Mouse (Mus musculus) lung, postnatal 36 days (tissue): ENCODE data around the gene Prkcb.

Experiments
- DNase-seq: peaks from one replicate; pipeline ENCODE4 v3.0.0; 2022; ENCODE audit warnings: mixed read lengths

The Prkcb gene

DNA sequence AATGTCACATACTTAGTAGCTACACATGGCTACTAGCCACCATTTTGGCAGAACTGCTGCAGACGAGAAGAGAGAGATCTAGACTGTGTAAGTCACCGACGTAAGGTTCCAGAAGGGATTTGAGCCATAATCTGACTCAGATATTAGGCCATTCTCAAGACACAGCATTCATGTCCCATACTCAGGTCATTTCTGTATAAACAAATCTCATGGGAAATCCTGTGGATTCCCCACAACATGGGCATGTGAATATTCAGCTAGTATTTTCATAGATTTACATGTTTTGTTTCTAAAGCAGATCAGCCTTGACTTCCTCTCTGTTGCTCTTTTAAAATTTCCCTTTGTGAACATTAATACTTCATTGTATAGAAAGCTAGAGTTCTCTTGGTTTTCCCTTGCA is 39.4 kb downstream of the Prkcb start:
- no peak for DNase-seq

DNA sequence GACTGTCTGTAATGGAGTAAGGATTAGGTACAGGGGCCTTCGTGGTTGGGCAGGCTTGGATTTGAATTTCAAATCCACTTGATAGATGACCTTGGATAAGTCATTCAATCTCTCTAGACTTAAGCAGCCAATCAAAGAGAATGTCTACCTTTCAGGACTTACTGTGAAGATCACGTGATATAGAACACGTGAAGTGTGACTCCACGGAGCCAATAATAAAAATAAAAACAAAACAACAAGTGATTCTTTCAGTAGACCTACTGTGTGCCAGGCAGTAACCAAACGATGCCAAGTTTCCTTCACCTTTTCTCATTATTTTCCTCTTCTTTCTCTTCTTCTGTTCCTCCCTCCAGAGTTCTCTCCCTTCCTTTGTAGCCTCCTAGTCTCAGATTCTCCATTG is 39.9 kb downstream of the Prkcb start:
- no peak for DNase-seq

DNA sequence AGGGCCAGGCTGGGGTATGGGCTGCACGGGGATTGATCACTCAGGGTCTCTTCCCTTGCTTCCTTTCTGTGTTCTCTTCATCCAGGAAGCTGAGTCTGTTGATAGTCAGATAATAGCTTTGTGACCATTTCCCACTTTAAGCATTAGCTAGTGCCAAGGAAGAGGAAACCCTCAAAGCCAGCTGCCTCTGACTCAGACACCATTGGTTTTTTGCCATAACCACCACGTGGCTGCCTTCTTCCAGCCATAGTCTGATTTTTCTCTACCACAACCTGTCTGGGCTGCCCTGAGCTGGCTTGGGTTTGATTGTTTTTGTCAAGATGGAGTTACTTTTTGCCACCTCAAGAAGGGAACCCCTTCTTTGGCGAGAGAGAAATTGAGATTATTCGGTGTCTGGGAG is 41.0 kb downstream of the Prkcb start:
- no peak for DNase-seq

DNA sequence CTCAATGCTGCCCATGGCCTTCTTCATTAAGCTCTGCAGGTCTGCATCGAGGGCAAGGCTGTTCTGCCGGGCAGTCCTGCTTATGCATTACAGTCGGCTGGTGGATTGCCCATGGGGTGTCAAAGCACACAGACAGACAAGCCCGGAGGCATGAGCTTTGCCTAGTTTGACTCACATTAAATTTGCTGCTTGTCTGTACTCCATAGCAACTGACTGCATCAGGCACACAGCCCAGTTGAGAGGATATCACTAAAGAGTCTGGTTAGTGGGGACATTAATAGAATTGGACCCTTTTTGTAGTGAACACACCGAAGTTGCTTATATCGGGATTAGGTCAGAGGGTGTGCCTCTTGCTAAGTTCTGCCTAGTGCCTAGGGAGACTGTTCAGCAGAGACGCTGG is 45.1 kb downstream of the Prkcb start:
- DNase-seq = no peak

DNA sequence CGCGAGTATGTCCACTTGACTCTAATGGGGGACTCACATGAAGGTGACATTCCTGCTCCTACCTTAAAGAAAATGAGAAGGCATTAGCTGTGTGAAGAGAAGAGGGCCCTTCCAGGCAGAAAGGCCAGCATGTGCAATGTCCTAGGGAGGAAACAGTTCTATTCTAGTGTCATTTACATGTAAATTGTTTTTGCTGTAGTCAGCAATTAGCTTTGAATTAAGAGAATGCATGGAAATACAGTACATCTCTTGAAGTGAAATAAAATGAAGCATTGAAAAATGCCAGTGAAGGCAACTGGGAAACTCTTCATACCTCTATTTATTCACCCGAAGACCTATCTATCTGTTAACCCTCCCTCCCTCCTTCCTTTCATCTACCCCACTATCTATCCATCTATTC is 48.8 kb downstream of the Prkcb start:
- no peak for DNase-seq

DNA sequence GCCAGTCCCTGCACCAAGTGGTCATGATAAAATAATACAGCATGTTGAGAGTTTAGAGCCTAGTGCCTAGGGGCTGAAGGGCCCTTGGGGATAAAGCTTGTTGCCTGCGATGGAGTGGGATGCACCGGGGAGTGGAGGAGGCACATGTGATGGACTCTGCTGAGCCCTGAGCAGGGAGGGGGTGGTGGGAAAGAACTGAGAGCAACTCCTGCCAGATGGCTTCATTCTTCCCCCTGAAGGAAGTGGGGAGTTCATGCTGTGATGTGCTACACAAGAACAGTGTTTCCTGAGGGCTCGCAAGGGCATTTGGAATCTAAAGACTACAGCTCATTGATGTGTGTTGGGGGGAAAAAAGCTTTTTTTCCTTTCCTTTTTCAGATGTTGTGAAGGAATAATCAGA is 49.5 kb downstream of the Prkcb start:
- no peak for DNase-seq

DNA sequence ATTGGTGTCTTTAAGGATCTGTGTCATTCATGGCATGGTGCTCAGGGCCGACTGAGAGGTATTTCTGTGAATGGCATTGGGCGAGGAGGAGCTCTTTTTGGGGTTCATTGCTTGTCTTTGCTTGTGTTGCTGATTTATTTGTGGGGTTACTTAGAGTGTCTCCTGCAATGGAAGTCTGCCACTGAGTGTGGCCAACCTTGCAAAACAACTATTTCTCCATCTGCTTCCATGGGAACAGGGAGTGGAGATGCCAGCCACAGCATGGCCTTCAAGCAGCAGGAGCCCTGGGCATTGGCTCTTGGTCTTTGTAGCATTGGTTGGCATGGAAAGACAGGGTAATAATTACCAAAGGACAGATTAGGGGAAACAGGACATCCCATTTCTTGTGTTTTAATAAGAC is 50.9 kb downstream of the Prkcb start:
- DNase-seq = no peak

DNA sequence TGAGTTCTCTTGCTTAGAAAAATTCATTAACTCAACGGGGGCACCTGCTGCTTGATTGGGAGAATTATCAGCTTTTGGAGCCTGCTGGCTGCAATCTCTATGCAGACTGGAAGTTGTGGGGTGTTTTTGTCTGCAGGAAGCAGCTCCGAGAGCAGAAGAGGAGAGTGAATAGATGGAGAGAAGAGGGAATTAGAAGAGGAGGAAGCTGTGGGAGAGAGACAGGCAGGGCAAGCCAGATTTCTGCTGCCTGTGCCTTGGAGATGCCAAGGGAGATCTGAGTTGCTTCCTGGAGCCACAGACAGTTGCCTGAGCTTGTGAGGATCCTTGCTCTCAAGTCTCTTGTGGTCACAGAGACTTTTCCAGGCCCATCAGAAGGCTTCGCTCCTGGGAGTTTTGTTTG is 53.3 kb downstream of the Prkcb start:
- DNase-seq = no peak

DNA sequence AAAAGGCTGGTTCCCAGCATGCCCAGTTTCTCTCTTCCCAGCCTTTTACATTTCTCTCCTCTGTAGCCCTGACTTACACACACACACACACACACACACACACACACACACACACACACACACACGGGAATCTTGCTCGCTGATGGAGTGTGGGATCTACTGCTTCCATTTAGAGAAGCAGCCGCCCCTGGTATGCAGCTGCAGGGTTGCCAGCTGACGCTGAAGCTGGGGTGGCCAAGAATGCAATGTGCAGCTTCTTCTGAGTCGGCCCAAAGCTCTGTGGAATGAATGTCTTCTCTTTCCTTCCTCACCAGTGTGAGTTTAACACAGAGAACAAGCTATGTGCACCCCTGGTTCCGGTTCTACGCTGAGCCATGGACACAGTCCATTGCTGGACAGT is 56.1 kb downstream of the Prkcb start:
- no peak for DNase-seq

DNA sequence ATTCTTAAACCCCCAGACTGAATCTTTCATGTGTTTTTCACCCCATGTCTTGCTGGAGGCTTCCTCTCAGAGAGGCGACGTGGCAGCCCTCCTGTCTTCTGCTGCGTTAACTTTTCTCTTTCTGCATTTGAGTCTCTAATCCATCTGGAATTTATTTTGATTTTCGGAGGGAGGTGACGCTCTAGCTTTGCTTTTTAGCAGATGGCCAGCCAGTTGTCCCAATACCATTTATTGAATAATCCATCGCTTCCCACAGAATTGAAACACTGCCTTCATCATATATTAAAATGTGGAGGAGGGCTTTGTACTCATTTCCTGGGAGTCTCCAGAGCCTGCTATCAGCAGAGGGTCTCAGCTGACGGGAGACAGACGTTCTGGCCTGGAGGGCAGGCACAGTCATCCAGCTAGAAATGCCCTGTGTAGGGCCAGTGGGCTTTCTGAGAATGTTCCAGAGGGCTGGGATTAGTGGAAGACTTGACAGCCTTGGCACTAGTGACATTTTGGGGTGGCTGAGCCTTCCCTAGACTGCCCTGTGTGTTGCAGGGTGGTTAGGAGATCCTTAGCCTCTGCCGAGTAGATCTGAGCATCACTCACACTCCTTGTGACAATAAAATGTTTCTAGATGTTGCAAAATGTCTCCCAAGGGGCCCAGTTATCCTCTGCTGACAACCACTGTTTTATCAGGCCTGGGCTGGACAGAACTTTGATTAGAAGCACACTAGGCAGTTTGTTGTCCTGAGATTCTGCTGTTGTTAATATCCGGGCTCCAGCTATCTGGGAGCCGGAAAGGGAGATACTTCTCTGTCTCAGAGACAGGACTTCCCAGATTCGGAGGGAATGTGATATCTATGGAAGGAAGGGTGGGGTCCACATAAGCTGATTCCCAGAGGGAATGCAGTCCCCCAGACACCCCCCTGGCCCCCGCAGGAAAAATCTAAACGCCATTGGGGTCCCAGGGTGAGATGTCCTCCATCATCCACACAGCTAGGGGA is 58.0 kb downstream of the Prkcb start:
- DNase-seq = no peak

DNA sequence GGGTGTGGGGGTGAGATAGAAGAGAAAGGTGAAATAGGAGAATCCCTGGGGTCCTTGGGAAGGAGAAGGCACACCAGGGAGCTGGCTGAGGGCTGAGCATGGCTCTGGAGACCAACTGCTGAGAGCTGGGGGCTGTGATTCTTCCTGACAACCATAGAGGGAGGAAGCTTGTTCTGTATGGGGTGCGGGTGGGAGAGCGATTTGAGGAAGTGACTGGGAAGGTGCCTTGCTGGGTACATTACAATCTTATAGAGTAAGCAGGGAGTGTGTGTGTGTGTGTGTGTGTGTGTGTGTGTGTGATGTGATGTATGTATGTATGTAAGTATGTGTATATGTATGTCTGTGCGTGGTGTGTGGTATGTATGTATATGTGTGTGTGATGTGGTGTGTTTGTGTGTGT is 58.9 kb downstream of the Prkcb start:
- no peak for DNase-seq

DNA sequence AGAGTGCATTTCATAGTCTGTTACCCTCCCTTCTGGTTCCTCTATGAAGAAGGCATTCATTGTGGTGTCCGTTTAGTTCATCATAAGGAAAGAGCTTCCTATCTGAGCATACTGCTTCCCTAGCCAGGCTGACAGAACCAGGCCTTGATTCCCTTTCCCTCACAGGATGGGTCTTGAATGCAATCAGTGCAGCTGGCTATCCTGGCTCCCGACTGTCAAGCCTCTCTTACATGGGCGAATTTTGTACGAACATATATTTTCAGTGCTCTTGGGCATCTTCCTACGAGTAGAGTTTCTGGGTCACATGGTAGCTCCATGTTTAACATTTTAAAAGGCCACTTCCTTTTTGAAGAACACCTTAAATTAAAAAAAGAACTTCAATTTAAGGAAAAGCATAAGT is 61.4 kb downstream of the Prkcb start:
- DNase-seq = no peak

DNA sequence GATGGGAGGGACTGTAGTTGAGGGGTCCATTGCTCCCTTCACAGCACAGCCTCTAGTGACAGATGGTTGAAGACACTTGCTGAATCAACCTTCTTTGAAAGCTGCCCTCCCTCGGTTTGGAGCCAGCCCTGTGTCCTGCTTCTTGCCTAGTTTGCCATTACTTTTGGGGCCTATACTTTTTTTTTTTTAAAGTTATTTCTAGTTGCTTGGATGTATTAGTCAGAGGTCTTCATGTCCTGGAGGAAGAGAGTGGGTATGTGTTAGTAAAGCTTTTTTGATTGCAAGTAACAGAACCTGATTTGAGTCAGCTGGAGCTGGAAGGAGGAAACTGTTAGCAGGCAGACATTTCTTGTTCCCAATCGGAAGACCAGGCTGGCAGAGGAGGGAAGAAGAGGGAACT is 62.2 kb downstream of the Prkcb start:
- DNase-seq = no peak

DNA sequence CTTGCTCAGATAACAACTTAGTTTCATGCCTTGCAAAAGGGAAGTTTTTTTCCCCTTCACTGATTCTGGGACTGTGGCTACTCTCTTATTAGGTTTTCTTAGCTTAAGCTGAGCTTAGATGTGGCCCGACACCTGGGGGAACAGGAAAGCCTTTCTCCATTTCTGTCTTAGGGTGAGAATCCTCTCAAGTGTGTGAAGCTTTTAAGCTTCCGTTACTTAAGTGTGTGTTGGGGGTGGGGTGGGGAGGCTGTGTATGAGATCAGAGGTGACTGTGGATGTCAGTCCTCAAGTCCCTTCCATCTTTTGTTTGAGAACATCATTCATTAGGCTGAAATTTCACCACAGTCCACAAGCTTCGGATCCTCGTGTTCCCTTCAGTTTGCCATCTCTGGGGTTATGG is 63.3 kb downstream of the Prkcb start:
- DNase-seq = peak; percentile 10

DNA sequence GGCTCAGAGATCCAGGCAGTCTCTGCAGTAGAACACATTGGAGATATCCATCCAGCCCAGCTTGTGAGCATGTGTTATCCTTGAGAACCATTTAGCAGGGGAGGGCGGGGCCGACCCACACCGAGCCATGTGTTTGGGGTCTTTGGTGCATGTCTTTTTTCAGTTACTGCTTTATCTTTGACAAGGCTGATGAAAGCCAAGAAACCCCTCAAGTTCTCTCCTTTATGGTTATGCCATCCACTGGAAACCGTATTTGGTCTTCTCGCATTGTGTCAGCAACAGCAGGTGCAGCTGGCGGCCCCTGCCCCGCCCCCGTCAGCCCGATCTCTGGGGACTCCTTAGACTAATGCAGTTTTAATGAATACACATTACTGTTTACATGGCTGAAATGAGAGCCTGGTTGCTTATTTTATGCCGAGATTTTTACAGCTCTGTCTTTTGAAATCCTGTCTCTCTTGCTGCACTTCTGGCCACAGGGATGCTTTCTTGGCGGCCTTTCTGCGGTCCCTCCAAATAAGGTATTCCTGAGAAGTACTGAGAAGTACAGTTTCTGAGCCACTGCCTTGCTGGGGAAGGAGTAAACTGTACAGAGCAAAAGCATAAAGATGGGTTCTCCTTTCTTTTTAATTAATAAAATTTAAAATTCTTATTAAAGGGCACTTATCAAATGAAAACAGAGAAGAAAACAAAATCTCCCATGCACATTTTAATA is 64.2 kb downstream of the Prkcb start:
- peak; percentile 9 for DNase-seq

DNA sequence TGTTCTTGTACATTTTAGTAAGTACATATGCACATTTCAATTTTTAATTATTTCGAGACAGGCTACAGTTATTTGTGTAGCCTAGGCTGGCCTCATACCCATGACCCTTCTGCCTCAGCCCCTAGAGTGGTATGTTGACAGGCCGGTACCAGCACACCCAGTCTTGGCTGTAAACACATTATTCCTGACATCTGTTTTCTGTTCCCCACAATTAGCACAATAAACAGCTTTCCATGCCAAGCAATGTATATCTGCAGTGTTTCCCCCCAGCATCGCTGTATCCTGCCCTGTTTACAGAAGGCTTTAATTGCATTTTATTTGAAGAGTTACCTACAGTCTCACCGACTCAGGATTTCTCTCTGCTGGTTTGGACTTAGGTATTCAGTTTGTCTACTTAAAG is 64.8 kb downstream of the Prkcb start:
- DNase-seq = no peak

DNA sequence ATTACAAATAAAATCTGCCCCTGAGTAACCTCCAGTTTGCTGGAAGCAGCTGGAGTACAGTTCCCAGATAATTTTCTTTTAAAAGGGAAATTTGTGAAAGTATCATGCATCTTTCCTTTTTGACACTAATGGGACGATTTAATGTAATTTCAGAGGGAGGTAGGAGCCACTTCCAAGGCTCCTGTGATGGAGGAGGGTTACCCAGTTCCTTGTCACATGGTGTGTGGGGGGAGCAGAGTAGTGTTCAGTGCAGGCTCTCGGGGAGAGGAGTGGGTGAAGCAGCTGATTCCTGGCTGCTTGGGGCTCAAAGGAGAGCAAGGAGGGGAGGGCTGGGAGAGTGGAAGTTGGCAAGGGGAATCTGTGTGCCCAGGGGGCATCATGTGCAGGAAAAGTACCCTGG is 68.4 kb downstream of the Prkcb start:
- DNase-seq = no peak

DNA sequence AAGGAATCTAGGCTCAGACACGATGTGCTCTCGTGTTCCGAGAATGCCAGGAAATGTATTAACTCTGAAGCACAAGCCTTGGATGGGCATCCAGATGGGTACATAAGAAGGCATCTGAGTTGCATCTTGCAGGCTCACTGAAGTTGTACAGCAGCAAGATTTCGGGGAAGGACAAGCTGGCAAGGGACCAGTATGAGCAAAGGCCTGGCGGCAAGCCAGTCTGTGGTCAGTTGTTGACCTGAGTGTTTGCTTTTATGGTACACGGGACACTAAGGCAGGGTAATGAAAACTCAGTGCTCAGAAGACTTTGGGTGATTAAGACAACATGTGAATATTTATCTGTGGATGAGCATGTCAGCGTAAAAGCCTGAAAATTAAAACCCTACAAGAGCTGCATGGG is 69.3 kb downstream of the Prkcb start:
- peak; percentile 31 for DNase-seq

DNA sequence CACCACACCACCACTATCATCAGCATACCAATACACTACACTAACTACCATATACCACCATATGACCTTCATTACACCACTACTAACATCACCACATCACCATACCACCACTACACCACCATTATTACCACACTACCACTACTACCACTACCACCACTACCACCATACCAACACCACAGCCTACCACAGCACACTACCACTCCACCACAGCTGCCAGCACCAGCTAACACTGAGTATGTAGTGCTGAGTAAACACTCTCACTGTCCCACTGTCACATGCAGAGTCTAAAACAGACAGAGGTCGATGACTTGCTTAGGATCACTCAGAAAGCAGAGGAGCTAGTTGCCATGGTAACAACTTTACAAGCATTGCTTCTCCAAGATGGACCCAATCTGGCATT is 78.1 kb downstream of the Prkcb start:
- no peak for DNase-seq

DNA sequence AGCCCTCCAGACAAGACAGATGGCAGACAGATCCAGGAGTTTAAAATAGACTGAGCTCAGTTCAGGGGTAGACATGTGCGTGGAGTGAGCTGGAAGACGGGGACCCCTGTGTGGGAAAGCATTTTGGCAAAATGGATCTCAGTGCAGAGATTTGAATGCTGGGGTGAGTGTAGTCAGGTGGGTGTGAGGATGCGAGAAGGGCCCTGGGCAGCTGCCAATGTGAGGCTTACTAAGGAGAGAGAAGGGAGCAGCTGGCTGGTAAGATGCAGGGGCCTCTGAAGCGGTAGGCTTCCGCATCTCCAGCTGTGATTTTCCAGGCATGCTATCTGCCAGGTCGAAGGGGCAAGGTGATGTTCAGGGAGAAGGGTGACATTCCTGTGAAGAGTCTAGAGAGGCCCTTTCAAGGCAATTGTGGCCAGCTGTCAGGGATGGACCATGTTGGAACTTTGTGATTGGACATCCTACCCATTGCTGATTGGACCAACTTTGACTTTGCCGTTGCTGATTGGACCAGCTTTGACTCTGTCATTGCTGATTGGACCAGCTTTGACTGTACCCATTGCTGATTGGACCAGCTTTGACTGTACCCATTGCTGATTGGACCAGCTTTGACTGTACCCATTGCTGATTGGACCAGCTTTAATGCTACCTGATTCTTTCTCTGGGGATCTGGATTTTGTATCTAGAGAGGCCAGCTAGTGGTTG is 78.9 kb downstream of the Prkcb start:
- no peak for DNase-seq

DNA sequence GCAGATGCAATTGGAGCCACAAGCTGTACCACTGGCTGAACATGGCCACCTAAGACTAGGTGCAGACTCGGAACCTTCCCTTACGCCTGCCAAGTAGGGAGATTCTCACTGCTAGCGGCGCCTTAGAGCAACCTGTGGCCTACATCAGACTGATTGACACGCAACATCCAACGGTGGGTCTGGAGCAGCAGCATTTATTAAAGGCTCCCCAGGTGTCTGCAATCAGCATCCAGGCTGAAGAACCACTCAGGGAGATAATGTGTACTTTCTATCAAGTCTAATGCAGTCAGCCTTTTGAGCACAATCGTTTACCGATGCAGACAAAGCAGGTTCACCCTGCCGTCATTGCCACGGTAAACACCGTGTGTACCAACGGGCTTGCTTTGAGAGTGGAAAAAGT is 81.9 kb downstream of the Prkcb start:
- DNase-seq = no peak

DNA sequence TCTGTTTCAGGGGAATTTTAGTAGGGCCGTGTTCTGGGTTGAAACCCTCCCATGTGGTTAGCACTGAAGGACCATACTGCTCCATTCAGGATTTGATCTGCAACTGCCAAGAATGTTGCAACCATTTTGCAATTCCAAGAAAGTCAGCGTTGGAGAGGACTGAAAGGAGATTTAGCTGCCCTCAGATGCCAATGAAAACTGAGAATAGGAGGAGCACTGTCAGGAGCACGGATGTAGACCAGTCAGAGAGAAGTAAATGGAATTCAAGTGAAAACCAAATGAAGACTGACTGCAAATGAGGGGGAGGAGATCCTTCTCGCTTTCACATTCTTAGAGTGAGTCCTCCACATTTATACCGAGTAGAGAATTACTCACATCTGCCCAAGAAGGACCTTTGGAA is 83.4 kb downstream of the Prkcb start:
- no peak for DNase-seq

DNA sequence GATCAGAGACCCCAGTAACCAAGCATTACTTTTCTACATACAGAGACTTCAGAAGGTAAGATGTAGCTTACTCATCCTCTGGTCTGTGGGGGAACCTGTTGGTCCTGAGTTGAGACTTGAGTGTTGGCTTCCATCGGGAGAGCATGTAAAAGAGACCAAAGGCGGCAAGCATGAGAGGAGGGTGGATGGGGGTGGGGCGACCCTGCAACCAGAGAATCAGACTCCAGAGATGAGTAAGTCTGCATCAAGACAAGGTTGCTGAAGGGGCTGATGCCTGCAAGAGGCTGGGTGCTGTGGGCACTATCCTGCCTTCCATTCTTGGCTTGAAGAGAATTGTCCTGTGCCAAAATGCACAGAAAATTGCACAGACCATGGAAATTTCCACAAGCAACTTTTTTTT is 83.8 kb downstream of the Prkcb start:
- no peak for DNase-seq

DNA sequence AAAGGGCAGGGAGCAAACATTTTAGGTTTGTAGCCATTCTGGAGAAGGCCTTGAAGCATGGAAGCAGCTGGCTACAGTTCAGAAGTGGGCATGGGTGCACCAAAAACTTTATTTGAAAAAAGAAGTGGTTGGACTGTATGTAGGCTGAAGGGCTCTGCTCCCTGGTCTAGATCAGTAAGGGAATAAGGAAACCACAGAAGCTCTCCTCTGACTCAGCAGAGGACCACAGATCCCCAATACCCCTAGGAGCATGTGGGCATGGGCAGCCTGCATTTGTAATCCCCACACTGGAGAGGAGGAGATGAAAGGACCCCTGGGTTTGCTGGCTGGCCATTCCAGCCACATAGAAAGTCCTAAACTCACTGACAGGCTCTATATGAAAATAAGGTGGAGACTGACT is 88.3 kb downstream of the Prkcb start:
- no peak for DNase-seq
